Mouse (Mus musculus): ENCODE results near the gene Fam19a5. TPM values are rescaled to one million over a fixed set of nuclear protein-coding genes. Genes with fewer than 3 reads are reported as not detected.

The Fam19a5 gene
- polyA plus RNA-seq (2015; fragmentation: Nextera tagmentation; extraction: Ambion mirVana) = 0.24 and 0.30 TPM in 2 replicates

DNA sequence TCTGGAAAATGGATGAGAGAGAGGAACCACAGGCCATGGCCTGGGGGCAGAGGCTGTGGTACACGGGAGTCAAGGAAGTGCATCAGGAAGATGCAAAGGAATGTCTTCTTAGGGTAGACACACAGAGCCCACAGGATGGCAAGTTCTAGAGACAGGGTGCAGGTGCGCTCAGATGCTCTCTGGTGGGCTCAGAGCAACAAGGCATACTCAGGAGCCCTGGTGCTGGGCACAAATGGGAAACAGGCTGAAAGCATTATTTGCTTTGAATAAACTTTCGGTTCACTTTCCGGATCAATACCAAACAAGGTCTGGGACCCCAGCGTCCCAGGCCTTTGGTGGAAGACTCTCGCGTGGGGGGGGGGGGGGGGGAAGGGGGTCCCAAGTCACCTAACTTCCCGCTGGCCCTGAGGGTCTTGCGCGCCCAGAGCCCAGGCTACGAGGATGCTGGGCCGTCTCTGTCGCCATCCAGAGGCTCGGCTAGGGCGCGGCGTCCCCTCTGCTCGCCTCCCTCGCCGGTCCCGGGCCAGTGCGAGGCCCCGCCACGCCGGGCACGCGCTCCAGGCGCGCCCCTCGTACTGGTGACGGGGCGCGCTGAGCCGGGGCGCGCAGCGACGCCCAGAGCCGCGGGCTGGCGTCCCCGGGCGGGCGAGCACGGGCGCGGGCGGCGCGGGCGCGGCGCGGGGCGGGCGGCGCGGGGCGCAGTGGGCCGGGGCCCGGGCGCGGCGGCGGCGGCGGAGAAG is at the start of gene Fam19a5:
Fam19a5 (plus strand) TSS at position 701 of the 740 bp plus-strand sequence.
- Histone ChIP-seq H3K4me1 (ENCODE audit: insufficient read depth, low read depth, low read length) (no peaks in the 10 kb centered on the region), H3K27me3 (replicated peaks; ENCODE audit: insufficient read depth, low read length) (peaks cover 37% of the 10 kb centered on the region)

DNA sequence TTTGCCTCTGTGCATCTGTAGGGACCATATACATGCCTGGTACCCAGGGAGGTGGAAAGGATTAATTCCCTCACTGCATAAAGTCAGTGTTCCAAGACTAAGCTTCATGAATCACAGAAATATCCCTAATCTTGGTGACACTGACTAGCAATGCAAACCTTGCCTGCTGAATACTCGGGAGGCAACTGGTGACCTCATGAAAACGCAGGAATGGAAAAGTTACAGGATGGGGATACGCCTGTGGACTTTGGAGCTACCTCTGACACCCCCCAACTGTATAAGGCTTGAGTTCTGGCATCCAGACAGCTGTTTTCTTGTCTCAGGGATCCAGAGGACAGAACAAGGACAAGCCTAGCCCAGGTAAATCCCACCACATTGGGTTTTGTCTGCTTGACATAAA is 42.4 kb upstream of the Fam19a5 start:
- Histone ChIP-seq H3K27ac (ENCODE audit: low read length) (no peak overlapping the region), H3K36me3 (ENCODE audit: insufficient read depth, low read length) (no peaks in the 10 kb centered on the region), H3K4me3 (ENCODE audit: low read depth, low read length) (no peak overlapping the region), H3K4me2 (replicated peaks; ENCODE audit: low read depth, low read length) (no peak overlapping the region), H3K4me1 (ENCODE audit: insufficient read depth, low read depth, low read length) (no peaks in the 10 kb centered on the region), H3K9ac (replicated peaks; ENCODE audit: low read depth) (no peak overlapping the region), H3K9me3 (ENCODE audit: low read length) (no peaks in the 10 kb centered on the region), H3K27me3 (replicated peaks; ENCODE audit: insufficient read depth, low read length) (no peaks in the 10 kb centered on the region)
- DNase-seq (ENCODE audit: low spot score) (no peak), ATAC-seq (no peak)
- TF ChIP-seq CTCF (IDR thresholded peaks at IDR 0.05) (no peak), EP300 (IDR thresholded peaks at IDR 0.05) (no peak)
- WGBS = 58% methylated on average over 3 of the region's 3 CpGs

More for the DNA sequence above, at the start of gene Fam19a5:
- Histone ChIP-seq H3K9ac (replicated peaks; ENCODE audit: low read depth) (no peak within 1 kb of the TSS), H3K27ac (ENCODE audit: low read length) (no peak within 1 kb of the TSS), H3K9me3 (ENCODE audit: low read length) (no peaks in the 10 kb centered on the region), H3K4me3 (ENCODE audit: low read depth, low read length) (peak within 1 kb of the TSS; percentile 24), H3K4me2 (replicated peaks; ENCODE audit: low read depth, low read length) (peak within 1 kb of the TSS; percentile 49), H3K36me3 (ENCODE audit: insufficient read depth, low read length) (no peaks in the 10 kb centered on the region)
- DNase-seq (ENCODE audit: low spot score) (no peak), ATAC-seq (peak; percentile 2; the same call in 1 of the 2 replicates)
- TF ChIP-seq CTCF (IDR thresholded peaks at IDR 0.05) = no peak
- no peak for TF ChIP-seq EP300 (IDR thresholded peaks at IDR 0.05)
- 5% methylated on average over 9 of the region's 67 CpGs for WGBS

DNA sequence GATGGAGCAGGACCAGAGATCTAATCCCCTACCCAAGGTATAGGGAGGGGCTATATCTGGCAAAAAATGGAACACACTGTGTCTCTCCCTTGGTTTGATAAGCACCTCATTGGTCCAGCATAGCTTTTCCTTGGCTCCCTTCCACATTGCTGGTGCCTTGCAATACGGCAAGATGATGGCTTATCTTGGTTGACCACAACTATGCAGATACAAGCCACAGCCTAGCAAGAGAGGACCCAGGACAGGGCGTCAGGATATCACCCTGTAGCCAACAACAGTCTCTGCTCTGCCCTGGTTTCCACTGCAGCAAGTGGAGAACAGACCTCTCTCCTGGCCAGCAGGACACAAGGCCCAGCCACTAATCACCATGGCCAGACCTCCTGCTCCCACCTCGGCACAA is 36.8 kb upstream of the Fam19a5 start:
- Histone ChIP-seq H3K4me2 (replicated peaks; ENCODE audit: low read depth, low read length) (no peak overlapping the region), H3K9ac (replicated peaks; ENCODE audit: low read depth) (no peak overlapping the region), H3K4me1 (ENCODE audit: insufficient read depth, low read depth, low read length) (no peaks in the 10 kb centered on the region), H3K27ac (ENCODE audit: low read length) (no peak overlapping the region), H3K4me3 (ENCODE audit: low read depth, low read length) (no peak overlapping the region), H3K27me3 (replicated peaks; ENCODE audit: insufficient read depth, low read length) (no peaks in the 10 kb centered on the region), H3K36me3 (ENCODE audit: insufficient read depth, low read length) (no peaks in the 10 kb centered on the region), H3K9me3 (ENCODE audit: low read length) (no peaks in the 10 kb centered on the region)
- WGBS = 48% methylated on average over 3 of the region's 3 CpGs
- no peak for DNase-seq (ENCODE audit: low spot score)
- TF ChIP-seq CTCF (IDR thresholded peaks at IDR 0.05) (no peak), EP300 (IDR thresholded peaks at IDR 0.05) (no peak)
- ATAC-seq = no peak

DNA sequence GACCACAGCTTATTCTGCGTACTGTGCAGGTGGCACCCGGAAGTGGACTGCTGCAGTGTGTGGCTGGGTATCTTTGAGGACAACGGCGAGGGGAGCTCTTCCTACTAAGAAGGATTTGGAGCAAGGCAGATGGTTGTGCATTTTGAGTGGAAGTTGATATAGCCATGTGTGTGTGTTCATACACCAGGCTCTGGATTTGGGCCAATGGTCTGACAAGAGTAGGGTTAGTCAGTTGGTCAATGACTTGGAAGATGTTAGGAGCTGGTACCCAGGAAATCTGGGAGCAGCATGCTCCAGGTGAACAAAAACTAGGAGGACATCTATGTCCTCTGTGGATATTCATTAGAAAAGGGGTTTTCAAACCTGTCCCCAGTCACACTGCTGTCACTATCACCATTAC is 33.2 kb upstream of the Fam19a5 start:
- H3K27me3 ChIP-seq (replicated peaks; ENCODE audit: insufficient read depth, low read length) = no peaks in the 10 kb centered on the region
- TF ChIP-seq EP300 (IDR thresholded peaks at IDR 0.05) = no peak
- TF ChIP-seq CTCF (IDR thresholded peaks at IDR 0.05) = no peak
- WGBS = 81% methylated on average over 4 of the region's 4 CpGs
- no peak overlapping the region for H3K27ac ChIP-seq (ENCODE audit: low read length)
- no peak overlapping the region for H3K4me2 ChIP-seq (replicated peaks; ENCODE audit: low read depth, low read length)
- no peaks in the 10 kb centered on the region for H3K9me3 ChIP-seq (ENCODE audit: low read length)
- no peak for DNase-seq (ENCODE audit: low spot score)
- no peak for ATAC-seq
- no peak overlapping the region for H3K9ac ChIP-seq (replicated peaks; ENCODE audit: low read depth)
- H3K4me3 ChIP-seq (ENCODE audit: low read depth, low read length) = no peak overlapping the region
- H3K36me3 ChIP-seq (ENCODE audit: insufficient read depth, low read length) = no peaks in the 10 kb centered on the region
- H3K4me1 ChIP-seq (ENCODE audit: insufficient read depth, low read depth, low read length) = no peaks in the 10 kb centered on the region

DNA sequence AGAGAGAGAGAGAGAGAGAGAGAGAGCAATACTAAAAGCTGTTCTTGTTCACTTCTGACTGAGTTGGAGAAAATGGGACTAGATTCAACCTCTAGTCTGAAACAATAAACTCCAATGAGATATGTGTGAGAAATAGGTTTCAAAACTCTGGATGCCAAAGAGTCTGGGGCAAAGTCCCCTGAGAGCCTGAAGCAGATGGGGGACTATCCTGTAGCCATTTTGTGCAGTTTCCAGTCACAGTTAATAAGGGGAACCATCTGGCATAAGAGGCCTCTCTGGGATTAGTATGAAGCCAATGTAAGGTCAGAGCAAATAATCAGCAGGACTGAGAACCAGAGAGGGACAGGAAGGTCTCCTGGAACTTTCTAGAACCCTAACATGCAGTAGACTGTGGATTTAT is 25.9 kb upstream of the Fam19a5 start:
- TF ChIP-seq EP300 (IDR thresholded peaks at IDR 0.05) = no peak
- no peak for TF ChIP-seq CTCF (IDR thresholded peaks at IDR 0.05)
- H3K9ac ChIP-seq (replicated peaks; ENCODE audit: low read depth) = no peak overlapping the region
- H3K27ac ChIP-seq (ENCODE audit: low read length) = no peak overlapping the region
- no peak for ATAC-seq
- H3K9me3 ChIP-seq (ENCODE audit: low read length) = no peaks in the 10 kb centered on the region
- H3K27me3 ChIP-seq (replicated peaks; ENCODE audit: insufficient read depth, low read length) = no peaks in the 10 kb centered on the region
- H3K4me3 ChIP-seq (ENCODE audit: low read depth, low read length) = no peak overlapping the region
- no peak for DNase-seq (ENCODE audit: low spot score)
- H3K4me1 ChIP-seq (ENCODE audit: insufficient read depth, low read depth, low read length) = no peaks in the 10 kb centered on the region
- H3K36me3 ChIP-seq (ENCODE audit: insufficient read depth, low read length) = no peaks in the 10 kb centered on the region
- no peak overlapping the region for H3K4me2 ChIP-seq (replicated peaks; ENCODE audit: low read depth, low read length)

DNA sequence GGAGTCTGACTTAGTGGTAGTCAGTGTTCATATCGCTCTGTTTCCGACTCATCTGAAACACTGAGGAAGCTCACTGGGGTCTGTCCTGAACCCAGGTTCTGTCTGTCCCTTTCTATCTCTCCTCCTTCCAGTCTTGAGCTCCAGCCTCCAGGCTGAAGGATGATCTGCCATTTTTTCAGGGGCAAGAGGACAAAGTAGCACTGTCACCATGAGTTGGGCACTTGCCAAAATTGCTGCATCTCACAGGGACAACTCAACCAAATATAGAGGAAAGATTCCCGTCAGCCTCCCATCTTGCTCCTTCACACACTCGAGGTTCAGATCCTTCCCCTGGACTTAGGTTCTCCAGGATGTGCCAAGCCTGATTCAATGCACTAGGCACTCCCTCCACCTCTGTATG is 14.8 kb upstream of the Fam19a5 start:
- Histone ChIP-seq H3K27ac (ENCODE audit: low read length) (no peak overlapping the region), H3K9ac (replicated peaks; ENCODE audit: low read depth) (no peak overlapping the region), H3K36me3 (ENCODE audit: insufficient read depth, low read length) (no peaks in the 10 kb centered on the region), H3K27me3 (replicated peaks; ENCODE audit: insufficient read depth, low read length) (no peaks in the 10 kb centered on the region), H3K4me3 (ENCODE audit: low read depth, low read length) (no peak overlapping the region), H3K9me3 (ENCODE audit: low read length) (no peaks in the 10 kb centered on the region), H3K4me1 (ENCODE audit: insufficient read depth, low read depth, low read length) (no peaks in the 10 kb centered on the region), H3K4me2 (replicated peaks; ENCODE audit: low read depth, low read length) (no peak overlapping the region)
- no peak for TF ChIP-seq CTCF (IDR thresholded peaks at IDR 0.05)
- TF ChIP-seq EP300 (IDR thresholded peaks at IDR 0.05) = no peak
- WGBS = 71% methylated on average over 4 of the region's 4 CpGs
- ATAC-seq (no peak), DNase-seq (ENCODE audit: low spot score) (no peak)

Measured in lung, postnatal 0 days (tissue).